Mouse (Mus musculus): ENCODE results near the gene Atp23.

The Atp23 gene

DNA sequence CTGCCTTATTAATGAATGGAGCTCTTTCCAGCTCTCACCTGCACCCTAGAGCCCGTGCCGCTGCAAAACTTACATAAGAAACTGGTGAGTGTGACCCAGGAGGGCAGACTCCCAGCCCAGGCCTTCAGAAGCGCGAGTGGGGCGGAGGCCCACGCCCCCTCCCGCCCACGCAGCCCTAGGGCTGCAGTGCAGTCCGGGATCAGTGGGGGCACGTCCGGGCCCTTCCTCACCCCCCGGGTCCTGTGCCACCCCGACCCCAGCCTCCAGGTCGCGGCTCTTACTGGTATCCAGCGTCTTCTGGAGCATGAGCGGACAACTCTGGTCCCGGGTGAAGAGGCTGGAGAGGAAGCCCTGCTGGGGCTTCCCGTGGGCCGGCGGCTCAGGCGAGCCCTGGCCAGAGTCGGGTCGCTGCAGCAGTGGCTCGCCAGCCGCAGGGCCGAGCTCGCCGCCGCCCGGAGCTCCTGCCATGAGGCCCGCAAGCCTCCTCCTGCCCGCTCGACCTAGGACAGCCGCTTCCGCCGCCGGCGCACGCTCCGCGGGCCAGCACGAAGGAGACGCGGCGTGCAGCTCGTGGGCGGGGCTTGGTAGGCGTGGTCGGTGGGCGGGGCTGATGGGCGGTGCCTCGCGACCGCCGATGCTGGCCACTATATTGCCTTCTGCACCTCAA is at the start of gene Atp23:
Gene Atp23, minus strand, starts transcription at position 535 of the 667 bp plus-strand sequence.
- DNase-seq, result peak; percentile 91

DNA sequence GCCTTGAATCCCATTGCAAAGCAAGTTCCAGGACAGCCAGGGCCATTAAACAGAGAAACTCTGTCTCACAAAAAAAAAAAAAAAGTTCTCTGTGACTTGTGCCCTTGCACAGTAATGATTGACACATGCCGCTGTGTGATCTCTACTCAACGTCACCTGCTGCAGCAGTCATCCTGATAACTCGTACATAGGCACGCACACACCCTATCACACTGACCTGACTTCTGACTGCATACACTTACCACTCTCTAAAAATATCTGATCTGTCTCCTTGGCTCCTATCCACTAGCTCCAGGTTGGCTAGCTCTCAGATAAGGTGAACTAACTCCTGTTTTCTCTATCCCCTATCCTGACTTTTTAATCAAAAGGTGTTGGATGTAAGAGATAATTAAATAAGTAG is 49.4 kb upstream of the Atp23 start:
- DNase-seq, result no peak

DNA sequence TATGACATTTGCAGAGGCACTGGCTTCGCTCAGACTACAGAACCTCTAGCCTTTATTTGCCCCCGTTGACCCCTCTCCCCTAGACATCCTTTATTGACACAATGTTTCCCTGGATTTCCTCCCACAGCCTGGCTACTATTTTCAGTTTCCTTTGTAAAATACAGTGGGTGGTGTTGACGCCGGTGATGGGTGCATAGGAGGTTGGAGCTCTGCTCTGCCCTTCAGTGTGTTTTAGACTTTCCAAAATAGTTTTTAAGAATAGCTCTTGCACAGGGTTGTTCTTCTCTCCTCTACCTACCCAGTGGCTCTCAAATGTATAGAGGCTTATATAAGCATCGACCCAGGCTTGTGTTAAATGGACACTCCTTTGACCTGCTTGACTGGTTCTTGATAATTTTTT is 48.7 kb upstream of the Atp23 start:
- DNase-seq, result no peak

- DNase-seq, result no peak
These were observed 44.4 kb upstream of the Atp23 start for GRCm38 (mm10) chr10:126945531-126945930.

DNA sequence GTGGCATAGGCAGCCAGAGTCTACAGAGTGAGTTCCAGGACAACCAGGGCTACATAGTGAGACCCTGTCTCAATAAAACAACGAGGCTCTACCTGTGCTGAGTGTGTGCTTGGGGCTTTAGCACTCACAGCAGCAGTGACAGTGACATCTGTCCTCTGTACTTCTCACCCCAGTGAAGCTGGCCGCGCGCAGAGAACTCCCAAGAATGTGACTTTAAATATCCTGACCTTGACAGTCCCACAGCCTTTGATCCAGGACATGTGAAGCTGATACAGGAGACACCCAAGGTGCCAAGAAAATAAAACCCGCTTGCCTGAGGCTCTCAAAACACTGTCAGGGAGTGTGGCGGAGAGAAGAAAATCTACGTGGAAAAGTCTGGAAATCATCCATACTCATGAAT is 39.8 kb upstream of the Atp23 start:
- no peak for DNase-seq

GRCm38 (mm10) chr10:126935556-126936381 is 34.6 kb upstream of the Atp23 start:
- peak; percentile 51 for DNase-seq

DNA sequence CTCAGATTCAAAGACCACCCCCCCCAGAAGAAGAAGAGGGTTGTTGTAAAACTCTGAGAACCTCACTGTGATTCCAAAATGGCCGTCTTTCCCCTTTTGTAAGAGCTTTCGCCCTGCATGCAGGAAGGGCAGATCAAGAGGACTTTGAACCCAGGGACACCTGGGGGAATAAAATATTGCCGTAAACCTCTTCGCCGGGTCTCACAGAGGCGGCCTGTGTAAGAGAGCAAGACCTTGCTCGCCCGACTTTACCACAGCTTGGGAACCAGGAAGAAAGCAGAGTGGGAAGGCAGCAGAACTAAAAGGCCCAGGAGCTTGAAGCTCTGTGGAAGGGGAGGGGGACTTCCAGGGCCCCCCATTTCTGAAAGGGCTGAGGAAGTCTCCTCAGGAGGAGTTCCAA is 34.0 kb upstream of the Atp23 start:
- no peak for DNase-seq

DNA sequence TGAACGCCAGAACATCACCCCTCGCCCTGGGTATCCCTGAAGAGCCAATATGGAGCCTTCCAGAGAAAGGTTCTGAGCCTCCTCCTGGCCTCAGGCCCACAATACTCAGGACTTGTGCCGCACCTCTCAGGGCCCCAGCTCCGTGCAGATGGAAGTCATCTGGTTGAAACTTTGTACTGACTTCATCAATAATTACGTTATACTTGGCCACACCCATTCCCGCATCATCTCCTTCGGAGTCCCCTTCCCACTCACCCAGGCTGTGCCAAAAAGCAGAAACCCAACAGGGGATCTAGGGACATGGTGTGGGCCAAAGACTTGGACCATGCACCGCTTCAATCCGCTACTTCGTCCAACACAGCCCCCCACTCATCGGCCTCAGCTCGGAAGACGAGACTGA is 33.4 kb upstream of the Atp23 start:
- DNase-seq, result no peak

DNA sequence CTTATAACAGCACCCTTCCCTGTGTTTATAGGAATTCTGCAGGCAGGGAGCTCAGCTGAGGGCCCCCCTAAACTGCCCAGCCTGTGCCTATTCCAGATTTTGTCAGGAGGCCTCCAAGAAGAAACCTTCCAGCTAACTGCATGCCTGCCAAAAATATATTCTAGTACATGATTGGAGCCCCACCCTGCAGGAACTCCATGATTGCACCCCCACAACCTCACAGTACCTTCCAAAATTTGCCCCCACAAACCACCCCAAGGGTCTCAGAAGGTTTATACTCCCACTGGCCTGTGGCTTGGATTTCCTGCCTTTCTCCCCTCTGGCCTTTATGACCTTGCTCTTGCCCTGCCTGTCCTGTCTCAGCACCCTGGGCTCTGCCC is 30.6 kb upstream of the Atp23 start:
- no peak for DNase-seq

GRCm38 (mm10) chr10:126931123-126931759 is 30.1 kb upstream of the Atp23 start:
- no peak for DNase-seq

- no peak for DNase-seq
These were observed 29.3 kb upstream of the Atp23 start for GRCm38 (mm10) chr10:126930270-126931121.

GRCm38 (mm10) chr10:126929543-126929942 is 28.4 kb upstream of the Atp23 start:
- no peak for DNase-seq

DNA sequence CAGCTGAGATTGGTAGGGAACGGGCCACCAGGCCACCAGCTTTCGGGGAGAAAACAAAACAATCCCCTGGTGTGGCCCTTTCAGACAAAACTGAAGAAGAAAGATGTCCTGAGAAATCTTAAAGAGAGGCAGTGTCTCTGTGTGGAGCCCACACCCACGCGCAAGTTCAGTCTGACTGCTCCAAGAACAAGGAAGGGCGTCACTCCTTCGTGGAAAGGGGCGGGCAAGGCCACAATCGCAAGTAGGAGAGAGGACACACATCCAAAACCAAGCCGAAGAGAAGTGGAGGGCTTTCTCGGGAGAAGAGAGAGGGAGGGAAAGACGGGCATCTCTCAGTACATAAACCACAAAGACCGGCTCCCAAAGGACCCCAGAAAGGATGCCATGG is 27.7 kb upstream of the Atp23 start:
- no peak for DNase-seq

- DNase-seq, result peak; percentile 81
These were observed 27.1 kb upstream of the Atp23 start for GRCm38 (mm10) chr10:126928011-126928818.

DNA sequence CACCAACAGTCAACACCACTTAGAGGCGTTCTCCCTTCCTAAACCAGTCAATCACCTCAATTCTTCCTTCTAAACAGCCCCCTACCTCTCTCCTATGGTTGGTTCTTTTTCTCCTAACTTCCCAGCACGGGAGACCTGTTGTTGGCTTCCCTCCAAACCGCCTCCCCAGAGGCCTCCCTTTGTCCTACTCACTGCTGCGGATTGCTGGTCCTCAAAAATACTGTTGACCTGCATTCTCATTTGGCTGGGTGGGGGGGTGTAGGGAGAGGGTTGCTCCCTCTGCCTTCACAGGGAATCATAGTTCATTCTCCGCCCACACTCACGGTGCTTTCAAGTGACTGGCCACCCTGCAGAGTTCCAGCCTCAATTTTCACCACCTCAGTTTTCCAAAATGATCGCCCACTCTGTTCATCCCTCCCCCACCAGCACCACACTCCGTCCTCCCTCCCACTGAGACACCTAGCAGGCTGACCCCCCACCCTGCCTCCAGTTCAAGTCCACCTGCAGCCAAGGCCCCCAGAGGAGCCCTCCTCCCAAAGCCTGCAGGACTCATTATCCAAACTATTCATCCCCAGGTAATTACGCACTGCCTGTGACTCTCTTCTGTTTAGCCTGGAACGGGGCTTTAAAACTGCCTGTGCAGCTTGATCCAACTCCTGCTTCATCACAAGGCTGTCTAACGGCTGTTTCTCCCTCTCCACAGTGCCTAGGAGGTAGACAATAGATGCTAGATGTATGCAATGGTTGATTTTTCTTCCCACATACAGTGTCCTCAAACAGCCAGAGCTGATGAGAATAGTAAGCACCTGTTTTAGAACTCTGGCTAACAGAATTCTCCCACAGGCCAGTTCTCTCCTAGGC is 26.2 kb upstream of the Atp23 start:
- no peak for DNase-seq

- no peak for DNase-seq
These were observed 24.2 kb upstream of the Atp23 start for GRCm38 (mm10) chr10:126925391-126925790.

DNA sequence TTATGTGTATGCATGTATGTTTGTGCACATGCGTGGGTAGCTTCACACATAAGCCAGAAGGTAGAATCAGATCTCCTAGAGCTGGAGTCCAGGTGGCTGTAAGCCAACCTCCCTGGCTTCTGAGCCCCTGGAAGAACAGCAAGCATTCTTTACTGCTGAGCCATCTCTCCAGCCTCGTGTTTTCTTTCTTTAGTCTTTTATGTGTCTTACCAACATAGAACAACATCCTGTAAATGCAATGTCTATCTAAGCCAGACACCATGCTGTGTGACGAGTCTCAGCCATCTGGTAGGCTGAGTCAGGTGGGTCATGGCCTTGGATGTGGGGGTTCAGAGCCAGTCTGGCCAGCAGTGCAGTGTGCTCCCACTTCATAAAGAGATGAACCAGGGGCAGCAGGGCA is 22.9 kb upstream of the Atp23 start:
- no peak for DNase-seq

- no peak for DNase-seq
These were observed 19.1 kb upstream of the Atp23 start for GRCm38 (mm10) chr10:126920220-126920619.

- DNase-seq, result peak; percentile 93
These were observed 17.9 kb upstream of the Atp23 start for GRCm38 (mm10) chr10:126919067-126919466.

DNA sequence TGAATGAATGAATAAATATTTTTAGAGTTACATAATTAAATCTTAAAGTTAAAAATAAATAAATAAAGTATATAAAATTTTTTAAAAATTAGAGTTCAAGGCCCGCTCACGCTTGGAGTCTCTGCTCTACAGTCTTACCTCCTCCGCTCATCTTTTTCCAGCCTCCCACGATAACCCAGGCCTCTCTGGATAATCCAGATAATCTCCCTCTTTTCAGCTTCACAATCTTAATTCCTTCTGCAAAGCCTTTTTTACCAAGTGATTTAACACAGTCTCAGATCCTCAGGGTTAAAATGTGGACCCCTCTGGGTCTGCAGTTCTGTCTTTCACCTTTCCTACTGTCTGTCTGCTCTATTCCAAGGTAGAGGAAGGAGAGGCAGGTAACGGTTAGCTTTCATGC is 13.1 kb upstream of the Atp23 start:
- no peak for DNase-seq

DNA sequence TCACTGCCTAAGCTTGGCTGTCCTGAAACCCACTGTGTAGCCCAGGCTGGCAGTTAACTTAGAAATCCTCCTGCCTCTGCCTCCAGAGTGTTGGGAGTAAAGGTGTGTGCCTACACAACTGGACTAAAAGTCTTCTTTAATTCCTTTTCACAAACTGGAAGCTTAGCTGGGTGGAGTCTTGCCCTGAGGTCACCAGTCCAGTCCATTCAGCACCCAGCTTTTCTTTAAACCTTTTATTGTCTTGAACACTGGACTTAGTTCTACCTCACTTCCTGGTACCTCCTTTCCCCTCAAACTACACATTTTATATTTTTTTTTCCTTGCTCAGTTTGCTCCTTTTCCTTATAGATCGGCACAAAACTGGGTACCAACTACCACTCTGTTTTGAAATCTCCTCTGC is 10.3 kb upstream of the Atp23 start:
- DNase-seq, result no peak

Data from right cerebral cortex, postnatal 14 days (tissue).